Mouse (Mus musculus): ENCODE measurements around the gene Slc2a12. TPM values are rescaled to one million over a fixed set of nuclear protein-coding genes. Genes with fewer than 3 reads are reported as not detected.

Gene Slc2a12
- total and polyA plus RNA-seq, 3 experiments: 0.01 to 0.35 TPM; not detected in 1

Other genes starting within 250 kb of the Slc2a12 start
- 36.6 and 47.1 TPM in 2 replicates for gene Tbpl1, start 86.9 kb downstream of the Slc2a12 start, total RNA-seq (2012; rRNA removed)
- gene Tbpl1, start 86.9 kb downstream of the Slc2a12 start, polyA plus RNA-seq (2012; ENCODE audit: insufficient read depth in 1 of 2, insufficient read length in 2 of 2, low read depth in 1 of 2, low replicate concordance in 2 of 2, missing spikeins in 1 of 2): 10 to 100 TPM in 1 of 2 experiments, not detected in 1; 41.8 TPM
- gene Tcf21, start 175.2 kb downstream of the Slc2a12 start, total RNA-seq (2012; rRNA removed): not detected in 2 replicates
- not detected for gene Tcf21, start 175.2 kb downstream of the Slc2a12 start, polyA plus RNA-seq (2012; ENCODE audit: insufficient read depth in 1 of 2, insufficient read length in 2 of 2, low read depth in 1 of 2, low replicate concordance in 2 of 2, missing spikeins in 1 of 2)

Measured in MEL (cell line).